Mouse (Mus musculus) MEL (cell line): ENCODE measurements at regions not wholly inside any gene's neighbourhood (a gene's known extent, or its start where the extent isn't known, plus 50 kb on each side); places are given as distances from the start of the nearest gene placed in this dataset.

Experiments used
- DNase-seq: peaks from one replicate; pipeline ENCODE4 v3.0.0; 2011; ENCODE audit warnings: low read depth, low spot score
- H3K27ac ChIP-seq: 2 replicates; pipeline ENCODE4 v1.5.1; 2012; ENCODE audit warnings: low read depth, mild to moderate bottlenecking, control low read depth, low read length, moderate library complexity; ENCODE audit not compliant: control insufficient read depth
- H3K27me3 ChIP-seq, 2 experiments: fragments of 150-350 bp in 1 of 2; sonication (generic) in 1 of 2; 2 replicates each; pipeline ENCODE4 v1.6.1; 2012; ENCODE audit warnings: low read length in 2 of 2, mild to moderate bottlenecking in 2 of 2, improper control_type of control experiment in 1 of 2, moderate library complexity in 1 of 2; ENCODE audit not compliant: insufficient read depth in 2 of 2, control insufficient read depth in 1 of 2
- H3K36me3 ChIP-seq, 2 experiments: 2 replicates each; pipeline ENCODE4 v1.6.1; 2012 to 2014; ENCODE audit warnings: low read length in 2 of 2, improper control_type of control experiment in 1 of 2, inconsistent platforms in 1 of 2, mild to moderate bottlenecking in 1 of 2; ENCODE audit not compliant: insufficient read depth in 2 of 2, control insufficient read depth in 1 of 2
- H3K4me1 ChIP-seq, 2 experiments: fragments of 150-350 bp in 1 of 2; sonication (generic) in 1 of 2; 2 replicates each; pipeline ENCODE4 v1.6.1; 2012; ENCODE audit warnings: low read length in 2 of 2, improper control_type of control experiment in 1 of 2, mild to moderate bottlenecking in 1 of 2; ENCODE audit not compliant: insufficient read depth in 2 of 2, control insufficient read depth in 1 of 2
- H3K4me3 ChIP-seq, 2 experiments: fragments of 150-350 bp in 1 of 2; sonication (generic) in 1 of 2; 2 replicates each; pipeline ENCODE4 v1.5.1; 2012; ENCODE audit warnings: low read depth in 2 of 2, low read length in 2 of 2, mild to moderate bottlenecking in 2 of 2, moderate library complexity in 2 of 2, control low read depth in 1 of 2, improper control_type of control experiment in 1 of 2; ENCODE audit not compliant: control insufficient read depth in 1 of 2, insufficient read depth in 1 of 2
- H3K79me2 ChIP-seq: 2 replicates; pipeline ENCODE4 v1.6.1; 2012; ENCODE audit warnings: mild to moderate bottlenecking, low read length, moderate library complexity; ENCODE audit not compliant: control insufficient read depth, poor library complexity, insufficient read depth
- H3K9ac ChIP-seq: 2 replicates; pipeline ENCODE4 v1.6.1; 2012; ENCODE audit warnings: low read depth, mild to moderate bottlenecking, control low read depth, low read length, moderate library complexity; ENCODE audit not compliant: control insufficient read depth, poor library complexity, severe bottlenecking
- H3K9me3 ChIP-seq: fragments of 150-350 bp; sonication (generic); replicated peaks from 2 replicates; pipeline ENCODE4 v1.6.1; 2012; ENCODE audit warnings: mild to moderate bottlenecking, low read length, improper control_type of control experiment, moderate library complexity; ENCODE audit not compliant: insufficient read depth
- BHLHE40 ChIP-seq: IDR thresholded peaks from 2 replicates; pipeline ENCODE4 v1.6.1; 2012; ENCODE audit warnings: low read depth, mild to moderate bottlenecking, inconsistent platforms, low read length, improper control_type of control experiment, borderline replicate concordance
- CHD2 ChIP-seq: IDR thresholded peaks from 2 replicates; pipeline ENCODE4 v1.6.1; 2011; ENCODE audit warnings: low read length, improper control_type of control experiment
- CTCF ChIP-seq, 3 experiments: IDR thresholded peaks in 2 of 3; conservative IDR thresholded peaks in 1 of 3; 2 replicates each; pipeline ENCODE4 v1.5.1; 2011 to 2012; ENCODE audit warnings: low read length in 3 of 3, low read depth in 2 of 3, mild to moderate bottlenecking in 2 of 3, improper control_type of control experiment in 1 of 3, inconsistent platforms in 1 of 3, mixed read lengths in 1 of 3, moderate library complexity in 1 of 3; ENCODE audit not compliant: control insufficient read depth in 1 of 3, insufficient read depth in 1 of 3, poor library complexity in 1 of 3, severe bottlenecking in 1 of 3
- E2F4 ChIP-seq: IDR thresholded peaks from 2 replicates; pipeline ENCODE4 v1.6.1; 2011; ENCODE audit warnings: low read depth, low read length, improper control_type of control experiment, borderline replicate concordance
- EP300 ChIP-seq, 2 experiments: IDR thresholded peaks; 2 replicates each; pipeline ENCODE4 v1.6.1; 2011; ENCODE audit warnings: improper control_type of control experiment in 2 of 2, low read length in 2 of 2, low read depth in 1 of 2, mild to moderate bottlenecking in 1 of 2
- ETS1 ChIP-seq: IDR thresholded peaks from 2 replicates; pipeline ENCODE4 v1.6.1; 2012; ENCODE audit warnings: low read depth, mild to moderate bottlenecking, inconsistent platforms, low read length, improper control_type of control experiment, moderate library complexity
- HCFC1 ChIP-seq: IDR thresholded peaks from 2 replicates; pipeline ENCODE4 v1.6.1; 2012; ENCODE audit warnings: low read depth, mild to moderate bottlenecking, inconsistent platforms, low read length, improper control_type of control experiment, moderate library complexity
- KAT2A ChIP-seq: conservative IDR thresholded peaks from 2 replicates; pipeline ENCODE4 v1.6.1; 2012; ENCODE audit warnings: low read depth, low read length, improper control_type of control experiment, inconsistent platforms
- MAFK ChIP-seq: IDR thresholded peaks from 2 replicates; pipeline ENCODE4 v1.6.1; 2011; ENCODE audit warnings: low read depth, mild to moderate bottlenecking, low read length, improper control_type of control experiment, borderline replicate concordance
- MXI1 ChIP-seq: IDR thresholded peaks from 2 replicates; pipeline ENCODE4 v1.6.1; 2011; ENCODE audit warnings: mild to moderate bottlenecking, low read depth, low read length, improper control_type of control experiment
- MYB ChIP-seq: IDR thresholded peaks from 2 replicates; pipeline ENCODE4 v1.6.1; 2011; ENCODE audit warnings: mild to moderate bottlenecking, low read depth, low read length, improper control_type of control experiment
- MYC ChIP-seq: IDR thresholded peaks from 2 replicates; pipeline ENCODE4 v1.6.1; 2011; ENCODE audit warnings: low read depth, mild to moderate bottlenecking, low read length, improper control_type of control experiment, moderate library complexity
- NRF1 ChIP-seq: IDR thresholded peaks from 2 replicates; pipeline ENCODE4 v1.6.1; 2014; ENCODE audit warnings: low read depth, mild to moderate bottlenecking, inconsistent platforms, low read length, improper control_type of control experiment, moderate library complexity; ENCODE audit not compliant: poor library complexity, insufficient read depth, severe bottlenecking
- RAD21 ChIP-seq: IDR thresholded peaks from 2 replicates; pipeline ENCODE4 v1.6.1; 2011; ENCODE audit warnings: mild to moderate bottlenecking, low read depth, low read length, improper control_type of control experiment
- RCOR1 ChIP-seq: IDR thresholded peaks from 2 replicates; pipeline ENCODE4 v1.6.1; 2012; ENCODE audit warnings: low read depth, mild to moderate bottlenecking, inconsistent platforms, low read length, improper control_type of control experiment
- SIN3A ChIP-seq: IDR thresholded peaks from 2 replicates; pipeline ENCODE4 v1.6.1; 2012; ENCODE audit warnings: low read length, improper control_type of control experiment, inconsistent platforms
- SMC3 ChIP-seq: IDR thresholded peaks from 2 replicates; pipeline ENCODE4 v1.6.1; 2011; ENCODE audit warnings: low read depth, low read length, improper control_type of control experiment
- TAL1 ChIP-seq: IDR thresholded peaks from 2 replicates; pipeline ENCODE4 v1.6.1; 2012; ENCODE audit warnings: mild to moderate bottlenecking, inconsistent platforms, low read length, moderate library complexity, mixed read lengths
- TBP ChIP-seq: IDR thresholded peaks from 2 replicates; pipeline ENCODE4 v1.8.0; 2011; ENCODE audit warnings: low read depth, low read length, improper control_type of control experiment
- TCF12 ChIP-seq: IDR thresholded peaks from 2 replicates; pipeline ENCODE4 v1.6.1; 2014; ENCODE audit warnings: low read depth, mild to moderate bottlenecking, inconsistent platforms, low read length, improper control_type of control experiment, moderate library complexity
- UBTF ChIP-seq: IDR thresholded peaks from 2 replicates; pipeline ENCODE4 v1.6.1; 2012; ENCODE audit warnings: low read depth, mild to moderate bottlenecking, inconsistent platforms, low read length, improper control_type of control experiment, moderate library complexity, borderline replicate concordance; ENCODE audit not compliant: insufficient read depth
- USF2 ChIP-seq, 2 experiments: IDR thresholded peaks; 2 replicates each; pipeline ENCODE4 v1.6.1; 2011 to 2012; ENCODE audit warnings: improper control_type of control experiment in 2 of 2, low read length in 2 of 2, borderline replicate concordance in 1 of 2, inconsistent platforms in 1 of 2, low read depth in 1 of 2, mild to moderate bottlenecking in 1 of 2; ENCODE audit not compliant: insufficient read depth in 1 of 2
- ZC3H11A ChIP-seq: IDR thresholded peaks from 2 replicates; pipeline ENCODE4 v1.6.1; 2012; ENCODE audit warnings: low read depth, mild to moderate bottlenecking, inconsistent platforms, low read length, improper control_type of control experiment
- ZMIZ1 ChIP-seq: IDR thresholded peaks from 2 replicates; pipeline ENCODE4 v1.6.1; 2012; ENCODE audit warnings: low read depth, mild to moderate bottlenecking, inconsistent platforms, low read length, improper control_type of control experiment, moderate library complexity
- ZNF384 ChIP-seq: IDR thresholded peaks from 2 replicates; pipeline ENCODE4 v1.6.1; 2012; ENCODE audit warnings: low read depth, mild to moderate bottlenecking, inconsistent platforms, low read length, improper control_type of control experiment

DNA sequence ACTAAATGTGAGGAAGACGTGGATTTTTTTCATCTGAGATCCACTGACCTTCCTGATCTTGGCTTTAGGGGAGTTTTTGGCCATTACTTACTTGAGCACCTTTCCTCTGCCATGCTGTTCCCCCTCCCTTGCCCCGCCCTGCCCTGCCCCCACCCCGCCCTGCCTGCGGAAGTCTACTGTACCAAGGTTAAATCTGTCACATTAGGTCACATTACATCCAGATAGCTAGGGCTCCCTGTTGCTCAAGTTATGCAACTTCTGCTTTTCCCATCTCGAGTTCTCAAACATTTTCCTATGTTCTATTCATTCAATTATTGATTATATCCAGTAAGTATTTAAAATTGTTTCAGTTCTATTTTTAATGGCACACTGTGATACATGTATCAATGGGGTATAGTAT, 144.7 kb upstream of the Cnot2 start:
- TF ChIP-seq ZMIZ1 (no peak), SMC3 (no peak)
- H3K36me3 ChIP-seq: no peaks in the 10 kb centered on the region
- H3K27me3 ChIP-seq: no peaks in the 10 kb centered on the region
- H3K4me1 ChIP-seq: no peaks in the 10 kb centered on the region
- H3K9me3 ChIP-seq: no peaks in the 10 kb centered on the region
- H3K27ac ChIP-seq: no peak overlapping the region
- no peak for DNase-seq
- H3K9ac ChIP-seq: no peak overlapping the region
- H3K79me2 ChIP-seq: no peaks in the 10 kb centered on the region
- no peak overlapping the region for H3K4me3 ChIP-seq

DNA sequence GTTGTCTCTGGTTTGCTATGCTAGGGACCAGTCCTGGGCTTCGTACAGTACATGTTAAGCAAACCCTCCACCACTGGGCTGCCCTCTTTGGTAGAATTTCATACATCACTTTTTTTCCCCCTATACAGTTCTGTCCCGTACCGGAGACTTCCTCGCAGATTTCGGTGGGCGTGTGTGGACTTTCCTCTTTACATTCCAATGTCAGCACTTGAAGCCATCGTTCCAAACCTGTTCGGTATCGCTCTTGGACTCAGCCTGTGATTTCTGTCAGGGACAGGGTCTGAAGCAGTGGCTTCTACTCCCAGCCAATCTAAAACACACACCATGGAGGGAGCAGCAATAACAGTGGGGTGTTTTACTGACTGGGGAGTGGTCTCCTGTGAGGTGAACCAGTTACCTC, 140.7 kb upstream of the Cnot2 start:
- no peak overlapping the region for H3K4me3 ChIP-seq
- no peak for DNase-seq
- no peaks in the 10 kb centered on the region for H3K4me1 ChIP-seq
- TF ChIP-seq SMC3 (no peak), UBTF (no peak), MYC (no peak), TCF12 (no peak), ZC3H11A (no peak), CHD2 (no peak), MAFK (no peak), USF2 (IDR thresholded peaks at IDR 0.05; ENCODE audit: borderline replicate concordance in 1 of 2, insufficient read depth in 1 of 2, low read depth in 1 of 2, low read length in 2 of 2) (no peak), MYB (no peak), ETS1 (no peak)
- TF ChIP-seq, all 39 proteins: peak for 0
- Histone ChIP-seq H3K27me3 (no peaks in the 10 kb centered on the region), H3K9ac (no peak overlapping the region), H3K79me2 (no peaks in the 10 kb centered on the region), H3K9me3 (no peaks in the 10 kb centered on the region), H3K27ac (no peak overlapping the region), H3K36me3 (no peaks in the 10 kb centered on the region)

- no peak for DNase-seq
- no peak for TF ChIP-seq RCOR1
- no peak for TF ChIP-seq RAD21
- TF ChIP-seq E2F4: no peak
- TF ChIP-seq ZNF384: no peak
- TF ChIP-seq SIN3A: no peak
- TF ChIP-seq CTCF (IDR thresholded peaks at IDR 0.05 in 2 of 3, conservative IDR thresholded peaks at IDR 0.05 in 1 of 3; ENCODE audit: control insufficient read depth in 1 of 3, insufficient read depth in 1 of 3, low read depth in 2 of 3, low read length in 3 of 3, poor library complexity in 1 of 3, severe bottlenecking in 1 of 3): no peak
- no peak for TF ChIP-seq TBP
- no peak for TF ChIP-seq TAL1
- no peak for TF ChIP-seq EP300 (IDR thresholded peaks at IDR 0.05; ENCODE audit: low read depth in 1 of 2, low read length in 2 of 2)
- no peak for TF ChIP-seq MXI1
- TF ChIP-seq BHLHE40: no peak
- TF ChIP-seq NRF1: no peak
- no peak for TF ChIP-seq HCFC1
- no peak for TF ChIP-seq KAT2A
- TF ChIP-seq TCF12: no peak
Measured at GRCm38 (mm10) chr10:116719616-116720015, 138.3 kb upstream of the Cnot2 start.

More at GRCm38 (mm10) chr10:116719616-116720015, 138.3 kb upstream of the Cnot2 start:
- Histone ChIP-seq H3K4me1 (no peaks in the 10 kb centered on the region), H3K4me3 (no peak overlapping the region), H3K9ac (no peak overlapping the region), H3K79me2 (no peaks in the 10 kb centered on the region), H3K36me3 (no peaks in the 10 kb centered on the region), H3K27me3 (no peaks in the 10 kb centered on the region), H3K9me3 (no peaks in the 10 kb centered on the region), H3K27ac (no peak overlapping the region)
